Mouse (Mus musculus) kidney, embryonic 14.5 days (tissue): ENCODE data around the gene Olfr714. TPM values are rescaled to one million over a fixed set of nuclear protein-coding genes. Genes with fewer than 3 reads are reported as not detected.
"Not testable (repeated sequence)": the region's sequence is repeated elsewhere in the genome, so short reads cannot be mapped to it uniquely, and the experiment has no call there.

ENCODE experiments used
- ATAC-seq: fragments of 200-750 bp; cut with Nextera tagmentation; 2 replicates; pipeline ENCODE4 v1.8.0; 2017; ENCODE audit warnings: moderate number of reproducible peaks, mild to moderate bottlenecking, moderate TSS enrichment, moderate library complexity; ENCODE audit not compliant: low FRiP score, low TSS enrichment
- H3K27ac ChIP-seq: fragments of 300-500 bp; sonication (generic); 2 replicates; pipeline ENCODE4 v1.5.1; 2014; ENCODE audit warnings: low read depth, mild to moderate bottlenecking, low read length, moderate library complexity, mixed read lengths
- H3K27me3 ChIP-seq: fragments of 300-500 bp; sonication (generic); 2 replicates; pipeline ENCODE4 v1.6.1; 2014; ENCODE audit warnings: mild to moderate bottlenecking, low read length; ENCODE audit not compliant: control insufficient read depth, insufficient read depth
- H3K36me3 ChIP-seq: fragments of 300-500 bp; sonication (generic); 2 replicates; pipeline ENCODE4 v1.6.1; 2014; ENCODE audit warnings: low read length, mixed read lengths; ENCODE audit not compliant: control insufficient read depth, insufficient read depth
- H3K4me1 ChIP-seq: fragments of 300-500 bp; sonication (generic); 2 replicates; pipeline ENCODE4 v1.6.1; 2014; ENCODE audit warnings: low read length, mixed read lengths; ENCODE audit not compliant: control insufficient read depth, insufficient read depth
- H3K4me2 ChIP-seq: fragments of 300-500 bp; sonication (generic); replicated peaks from 2 replicates; pipeline ENCODE4 v1.6.1; 2014; ENCODE audit warnings: low read depth, mild to moderate bottlenecking, low read length
- H3K4me3 ChIP-seq: fragments of 300-500 bp; sonication (generic); 2 replicates; pipeline ENCODE4 v1.5.1; 2014; ENCODE audit warnings: mild to moderate bottlenecking, low read length
- H3K9ac ChIP-seq: fragments of 300-500 bp; sonication (generic); 2 replicates; pipeline ENCODE4 v1.6.1; 2014; ENCODE audit warnings: low read depth, mild to moderate bottlenecking, low read length, moderate library complexity
- H3K9me3 ChIP-seq: fragments of 300-500 bp; sonication (generic); 2 replicates; pipeline ENCODE4 v1.6.1; 2016; ENCODE audit warnings: low read length; ENCODE audit not compliant: control insufficient read depth
- WGBS: fragments of 180-500 bp; shearing (Covaris S2); extraction: QIAGEN DNeasy Blood & Tissue Kit; methylation state at CpG from one replicate; pipeline ENCODE4 v1.1.7; 2014; 5-methylcytosine and 5-hydroxymethylcytosine counted together
- polyA plus RNA-seq: library from polyadenylated mRNA; unstranded; fragments of >200 nt; fragmentation: Nextera tagmentation; extraction: Ambion mirVana; gene quantifications from 2 replicates; pipeline ENCODE4 v1.2.1, GENCODE M21; 2014

Olfr714 gene
- not detected in 2 replicates for polyA plus RNA-seq

- Histone ChIP-seq H3K27ac (no peak within 1 kb of the TSS), H3K4me1 (no peaks in the 10 kb centered on the region), H3K9me3 (no peaks in the 10 kb centered on the region), H3K27me3 (no peaks in the 10 kb centered on the region), H3K4me3 (no peak within 1 kb of the TSS), H3K36me3 (no peaks in the 10 kb centered on the region), H3K9ac (no peak within 1 kb of the TSS), H3K4me2 (no peak within 1 kb of the TSS)
- 94% methylated on average over 2 of the region's 2 CpGs for WGBS
- ATAC-seq: no peak
These were observed at the start of gene Olfr714 for GRCm38 (mm10) chr7:107070681-107071080. TSS of gene Olfr714 (plus strand) at chr7:107070981.

- no peak within 1 kb of the TSS for H3K27ac ChIP-seq
- ATAC-seq: no peak
- H3K9me3 ChIP-seq: no peaks in the 10 kb centered on the region
- no peaks in the 10 kb centered on the region for H3K36me3 ChIP-seq
- H3K9ac ChIP-seq: no peak within 1 kb of the TSS
- H3K27me3 ChIP-seq: no peaks in the 10 kb centered on the region
- WGBS: 79% methylated on average over 1 of the region's 1 CpGs
- no peaks in the 10 kb centered on the region for H3K4me1 ChIP-seq
- no peak within 1 kb of the TSS for H3K4me2 ChIP-seq
- H3K4me3 ChIP-seq: no peak within 1 kb of the TSS
These were observed 39.9 kb upstream of the Olfr714 start, which contains the start of gene Olfr713 for GRCm38 (mm10) chr7:107030874-107031273. TSS of gene Olfr713 (plus strand) at chr7:107031174.

GRCm38 (mm10) chr7:107039934-107040563, 30.7 kb upstream of the Olfr714 start:
- H3K4me2 ChIP-seq: no peak overlapping the region
- ATAC-seq: no peak
- H3K27ac ChIP-seq: no peak overlapping the region
- H3K9me3 ChIP-seq: no peaks in the 10 kb centered on the region
- H3K4me1 ChIP-seq: no peaks in the 10 kb centered on the region
- no peaks in the 10 kb centered on the region for H3K36me3 ChIP-seq
- WGBS: 71% methylated on average over 2 of the region's 2 CpGs
- H3K27me3 ChIP-seq: no peaks in the 10 kb centered on the region
- H3K4me3 ChIP-seq: no peak overlapping the region
- H3K9ac ChIP-seq: no peak overlapping the region

- Histone ChIP-seq H3K27me3 (no peaks in the 10 kb centered on the region), H3K4me1 (no peaks in the 10 kb centered on the region), H3K9ac (no peak overlapping the region), H3K27ac (no peak overlapping the region), H3K4me2 (no peak overlapping the region), H3K36me3 (no peaks in the 10 kb centered on the region), H3K9me3 (no peaks in the 10 kb centered on the region), H3K4me3 (no peak overlapping the region)
- WGBS: 89% methylated on average over 3 of the region's 3 CpGs
- ATAC-seq: no peak
These were observed 27.6 kb upstream of the Olfr714 start for GRCm38 (mm10) chr7:107043136-107043535.

- H3K27me3 ChIP-seq: no peaks in the 10 kb centered on the region
- H3K4me3 ChIP-seq: no peak overlapping the region
- no peaks in the 10 kb centered on the region for H3K4me1 ChIP-seq
- H3K27ac ChIP-seq: no peak overlapping the region
- no peaks in the 10 kb centered on the region for H3K36me3 ChIP-seq
- H3K9me3 ChIP-seq: no peaks in the 10 kb centered on the region
- 60% methylated on average over 1 of the region's 1 CpGs for WGBS
- no peak for ATAC-seq
- H3K4me2 ChIP-seq: no peak overlapping the region
- H3K9ac ChIP-seq: no peak overlapping the region
These were observed 26.4 kb upstream of the Olfr714 start for GRCm38 (mm10) chr7:107044407-107044806.

- no peak overlapping the region for H3K9ac ChIP-seq
These were observed 24.9 kb upstream of the Olfr714 start for GRCm38 (mm10) chr7:107045833-107046232.

GRCm38 (mm10) chr7:107047578-107047977, 23.2 kb upstream of the Olfr714 start:
- no peaks in the 10 kb centered on the region for H3K4me1 ChIP-seq
- H3K4me2 ChIP-seq: no peak overlapping the region
- H3K4me3 ChIP-seq: no peak overlapping the region
- no peak for ATAC-seq
- no peaks in the 10 kb centered on the region for H3K27me3 ChIP-seq
- H3K36me3 ChIP-seq: no peaks in the 10 kb centered on the region
- no peaks in the 10 kb centered on the region for H3K9me3 ChIP-seq
- no peak overlapping the region for H3K27ac ChIP-seq
- WGBS: 23% methylated on average over 3 of the region's 3 CpGs
- H3K9ac ChIP-seq: no peak overlapping the region

More at GRCm38 (mm10) chr7:107045833-107046232, 24.9 kb upstream of the Olfr714 start:
- Histone ChIP-seq H3K36me3 (no peaks in the 10 kb centered on the region), H3K4me1 (no peaks in the 10 kb centered on the region), H3K4me3 (no peak overlapping the region), H3K9me3 (no peaks in the 10 kb centered on the region), H3K27ac (no peak overlapping the region), H3K27me3 (no peaks in the 10 kb centered on the region), H3K4me2 (no peak overlapping the region)
- 0 out of 2 replicates have a peak, but pooled peaks have one; percentile 57 for ATAC-seq
- WGBS: 3% methylated on average over 5 of the region's 5 CpGs

- Histone ChIP-seq H3K27me3 (no peaks in the 10 kb centered on the region), H3K36me3 (no peaks in the 10 kb centered on the region), H3K4me3 (no peak within 1 kb of the TSS), H3K27ac (no peak within 1 kb of the TSS), H3K4me2 (no peak within 1 kb of the TSS), H3K9ac (no peak within 1 kb of the TSS), H3K4me1 (no peaks in the 10 kb centered on the region), H3K9me3 (no peaks in the 10 kb centered on the region)
- ATAC-seq: no peak
- 54% methylated on average over 1 of the region's 1 CpGs for WGBS
These were observed 22.1 kb downstream of the Olfr714 start, which contains the start of gene Olfr17 for GRCm38 (mm10) chr7:107092920-107093319. TSS of gene Olfr17 (plus strand) at chr7:107093220.

GRCm38 (mm10) chr7:107110269-107110668, 39.5 kb downstream of the Olfr714 start, which contains the start of gene Olfr715b:
TSS of gene Olfr715b (minus strand) at chr7:107110369.
- not testable (repeated sequence) for H3K4me3 ChIP-seq, H3K36me3 ChIP-seq, ATAC-seq, H3K27me3 ChIP-seq, H3K9me3 ChIP-seq, H3K27ac ChIP-seq, H3K9ac ChIP-seq, H3K4me1 ChIP-seq, H3K4me2 ChIP-seq
- 60% methylated on average over 1 of the region's 2 CpGs for WGBS
